Mouse (Mus musculus) kidney, postnatal 10 days (tissue): ENCODE results near the gene Mup3.
"Not testable (repeated sequence)": the region's sequence is repeated elsewhere in the genome, so short reads cannot be mapped to it uniquely, and the experiment has no call there.

ENCODE experiments used
- DNase-seq: peaks from one replicate; pipeline ENCODE4 v3.0.0; 2021; ENCODE audit warnings: mixed read lengths

Gene Mup3

GRCm38 (mm10) chr4:62087241-62087640, at the start of gene Mup3:
Gene Mup3 (minus strand): TSS chr4:62087342.
- DNase-seq, result no peak

- DNase-seq, result peak; percentile 55
These were observed 46.6 kb upstream of the Mup3 start for GRCm38 (mm10) chr4:62133706-62134105.

GRCm38 (mm10) chr4:62103366-62103765, 16.2 kb upstream of the Mup3 start:
- DNase-seq, result peak; percentile 52

- no peak for DNase-seq
These were observed 811 bp upstream of the Mup3 start for GRCm38 (mm10) chr4:62087953-62088352.

- DNase-seq, result no peak
These were observed 4.4 kb downstream of the Mup3 start for GRCm38 (mm10) chr4:62082755-62083154.

GRCm38 (mm10) chr4:62075126-62075525, 12.0 kb downstream of the Mup3 start:
- DNase-seq, result no peak

GRCm38 (mm10) chr4:62054780-62055179, 32.4 kb downstream of the Mup3 start:
- not testable (repeated sequence) for DNase-seq

GRCm38 (mm10) chr4:62054058-62054457, 33.1 kb downstream of the Mup3 start, which contains the start of gene Mup20:
Gene Mup20 (minus strand): TSS chr4:62054158.
- not testable (repeated sequence) for DNase-seq
